Mouse (Mus musculus) cortical plate, adult 2 months (tissue): ENCODE measurements at regions not wholly inside any gene's neighbourhood (a gene's known extent, or its start where the extent isn't known, plus 50 kb on each side); places are given as distances from the start of the nearest gene placed in this dataset.

Source experiments
- CTCF ChIP-seq: fragments of 200-500 bp; IDR thresholded peaks from 2 replicates; pipeline ENCODE4 v1.5.1; 2011; ENCODE audit warnings: mild to moderate bottlenecking, control low read depth, low read length; ENCODE audit not compliant: insufficient read depth; ENCODE audit errors: extremely low read depth
- POLR2A ChIP-seq: fragments of 200-500 bp; IDR thresholded peaks from 2 replicates; pipeline ENCODE4 v1.6.1; 2011; ENCODE audit warnings: mild to moderate bottlenecking, low read length, control low read depth; ENCODE audit not compliant: insufficient read depth; ENCODE audit errors: extremely low read depth

DNA sequence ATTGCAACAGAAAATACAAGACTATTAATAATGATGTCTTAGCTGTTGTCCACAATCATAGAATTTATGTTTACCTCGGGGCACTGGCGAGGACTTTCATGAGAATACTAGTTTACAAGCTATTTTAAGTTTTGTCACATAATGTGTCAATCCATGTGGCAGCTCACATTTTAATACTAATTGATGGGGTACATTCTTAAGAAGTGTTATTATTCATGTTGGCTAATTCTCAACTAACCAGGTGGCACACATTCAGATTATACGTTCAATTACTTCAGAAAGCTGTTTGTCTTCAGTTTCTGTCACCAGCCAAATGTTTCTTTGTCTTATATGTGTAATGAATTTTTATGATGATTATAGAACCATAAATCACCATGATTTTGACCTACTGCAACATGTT, 870.2 kb upstream of the Celf2 start:
- TF ChIP-seq CTCF, result no peak
- no peak for TF ChIP-seq POLR2A
